Mouse (Mus musculus) heart, embryonic 14.5 days (tissue): ENCODE results near the gene Bbs5. TPM values are rescaled to one million over a fixed set of nuclear protein-coding genes. Genes with fewer than 3 reads are reported as not detected.
A peak's percentile ranks its signal among the peaks of the same experiment; 100 is the strongest.

Experiments used
- ATAC-seq: fragments of 200-750 bp; cut with Nextera tagmentation; 2 replicates; pipeline ENCODE4 v1.8.0; 2017; ENCODE audit warnings: low read depth, moderate TSS enrichment; ENCODE audit not compliant: insufficient number of reproducible peaks, insufficient read depth, low FRiP score
- H3K27ac ChIP-seq, 2 experiments: fragments of 200-500 bp in 1 of 2; fragments of 300-500 bp in 1 of 2; sonication (generic) in 1 of 2; replicated peaks in 1 of 2; 2 replicates each; pipeline ENCODE4 v1.5.1; 2012 to 2014; ENCODE audit warnings: low read depth in 2 of 2, low read length in 2 of 2, control low read depth in 1 of 2, mild to moderate bottlenecking in 1 of 2, mixed read lengths in 1 of 2; ENCODE audit not compliant: control insufficient read depth in 1 of 2, insufficient read depth in 1 of 2
- H3K27me3 ChIP-seq: fragments of 300-500 bp; sonication (generic); 2 replicates; pipeline ENCODE4 v1.6.1; 2014; ENCODE audit warnings: mild to moderate bottlenecking, low read length, control low read depth; ENCODE audit not compliant: control insufficient read depth, insufficient read depth
- H3K36me3 ChIP-seq: fragments of 300-500 bp; sonication (generic); 2 replicates; pipeline ENCODE4 v1.6.1; 2014; ENCODE audit warnings: mild to moderate bottlenecking, control low read depth, low read length, mixed read lengths; ENCODE audit not compliant: control insufficient read depth, insufficient read depth
- H3K4me1 ChIP-seq, 2 experiments: fragments of 200-500 bp in 1 of 2; fragments of 300-500 bp in 1 of 2; sonication (generic) in 1 of 2; 2 replicates each; pipeline ENCODE4 v1.6.1; 2012 to 2014; ENCODE audit warnings: low read length in 2 of 2, control low read depth in 1 of 2, mixed read lengths in 1 of 2; ENCODE audit not compliant: control insufficient read depth in 2 of 2, insufficient read depth in 2 of 2
- H3K4me2 ChIP-seq: fragments of 300-500 bp; sonication (generic); 2 replicates; pipeline ENCODE4 v1.6.1; 2014; ENCODE audit warnings: mild to moderate bottlenecking, low read length
- H3K4me3 ChIP-seq, 2 experiments: fragments of 200-500 bp in 1 of 2; fragments of 300-500 bp in 1 of 2; sonication (generic) in 1 of 2; 2 replicates each; pipeline ENCODE4 v1.5.1; 2012 to 2014; ENCODE audit warnings: low read length in 2 of 2, mild to moderate bottlenecking in 2 of 2, control low read depth in 1 of 2, low read depth in 1 of 2, moderate library complexity in 1 of 2; ENCODE audit not compliant: control insufficient read depth in 1 of 2, insufficient read depth in 1 of 2
- H3K9ac ChIP-seq: fragments of 300-500 bp; sonication (generic); 2 replicates; pipeline ENCODE4 v1.6.1; 2014; ENCODE audit warnings: mild to moderate bottlenecking, low read length
- H3K9me3 ChIP-seq: fragments of 300-500 bp; sonication (generic); 2 replicates; pipeline ENCODE4 v1.6.1; 2016; ENCODE audit warnings: low read length, control low read depth; ENCODE audit not compliant: control insufficient read depth
- WGBS: fragments of 180-500 bp; shearing (Covaris S2); extraction: QIAGEN DNeasy Blood & Tissue Kit; methylation state at CpG from one replicate; pipeline ENCODE4 v1.1.7; 2014; 5-methylcytosine and 5-hydroxymethylcytosine counted together
- polyA plus RNA-seq: library from polyadenylated mRNA; unstranded; fragments of >200 nt; fragmentation: Nextera tagmentation; extraction: Ambion mirVana; gene quantifications from 2 replicates; pipeline ENCODE4 v1.2.1, GENCODE M21; 2014

Bbs5 gene
- polyA plus RNA-seq, 1 experiment from 2014 or later = 10.7 TPM

DNA sequence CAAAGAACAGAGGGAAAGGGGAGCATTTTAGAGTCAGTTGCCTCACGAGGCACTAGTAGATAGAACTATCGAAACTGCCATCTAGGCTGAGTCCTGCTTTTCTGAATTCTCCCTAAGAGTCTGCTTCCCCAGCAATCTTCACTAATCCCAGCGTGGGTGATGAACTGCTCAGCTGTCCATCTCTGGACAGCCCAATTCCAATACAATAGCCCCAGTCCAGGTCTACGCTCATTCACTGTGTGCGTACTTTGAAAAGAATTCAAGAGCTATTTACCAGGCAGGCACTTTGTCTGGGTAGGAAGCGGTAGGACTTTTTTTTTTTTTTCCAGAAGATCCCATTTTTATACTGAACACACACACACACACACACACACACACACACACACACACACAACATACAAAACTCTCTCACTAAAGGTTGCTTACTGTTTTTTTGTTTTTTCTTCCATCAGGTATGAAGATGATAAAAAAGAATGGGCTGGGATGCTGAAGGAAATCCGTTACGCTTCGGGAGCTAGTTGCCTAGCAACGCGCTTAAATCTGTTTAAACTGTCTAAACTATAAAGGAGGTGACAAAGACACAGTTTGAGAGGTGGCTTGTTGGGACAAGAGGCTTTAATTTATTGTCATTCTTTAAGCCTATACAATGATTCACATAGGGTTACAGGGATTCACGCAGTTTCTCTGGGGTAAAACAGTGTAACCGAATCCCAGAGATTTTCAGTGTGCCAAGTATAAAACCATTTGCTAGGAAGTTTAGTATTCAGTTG is 36.2 kb downstream of the Bbs5 start:
- Histone ChIP-seq H3K36me3 (peaks cover 74% of the 10 kb centered on the region), H3K9me3 (no peaks in the 10 kb centered on the region), H3K27me3 (no peaks in the 10 kb centered on the region), H3K4me3 (no peak overlapping the region), H3K4me2 (no peak overlapping the region), H3K4me1 (no peaks in the 10 kb centered on the region), H3K9ac (no peak overlapping the region), H3K27ac (no peak overlapping the region)
- no peak for ATAC-seq
- WGBS = 92% methylated on average over 13 of the region's 13 CpGs

DNA sequence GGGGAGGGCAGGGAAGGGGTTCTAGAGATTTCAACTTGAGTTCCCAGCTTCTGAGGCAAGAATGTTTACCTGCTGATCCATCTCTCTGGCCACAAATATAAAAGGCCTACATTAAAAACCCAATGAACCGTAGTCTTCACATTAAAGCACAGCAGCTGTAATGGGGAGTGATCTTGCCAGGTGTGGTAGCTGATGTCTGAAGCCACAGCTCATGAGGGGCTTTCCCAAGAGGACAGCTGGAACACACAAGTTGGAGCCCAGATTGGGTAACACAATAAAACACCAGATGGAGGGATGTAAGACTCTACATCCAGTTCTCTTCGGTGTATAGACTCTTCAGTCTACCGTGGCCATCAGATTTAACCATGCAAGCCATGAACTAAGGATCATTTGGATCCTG is 37.5 kb downstream of the Bbs5 start:
- Histone ChIP-seq H3K36me3 (peaks cover 78% of the 10 kb centered on the region), H3K4me2 (no peak overlapping the region)

DNA sequence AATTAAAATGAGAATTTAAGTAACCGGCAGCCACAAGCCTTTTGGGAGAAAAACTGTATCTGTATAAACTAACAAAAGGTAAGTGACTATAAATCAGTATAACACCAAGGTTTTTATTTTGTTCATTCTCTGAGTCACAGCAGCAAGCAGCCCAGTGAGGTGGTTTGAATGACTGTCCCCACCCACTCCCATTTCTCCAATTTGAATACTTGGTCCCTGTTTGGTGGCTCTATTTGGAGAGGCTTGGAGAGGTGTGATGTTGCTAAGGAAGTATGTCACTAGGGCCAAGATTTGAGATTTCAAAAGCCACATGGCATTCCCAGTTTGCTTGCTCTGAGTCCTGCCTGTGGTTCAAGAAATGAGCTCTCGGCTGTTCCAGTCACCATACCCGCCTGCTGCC is 43.2 kb downstream of the Bbs5 start:
- no peak for ATAC-seq
- Histone ChIP-seq H3K36me3 (peaks cover 87% of the 10 kb centered on the region), H3K4me1 (no peaks in the 10 kb centered on the region), H3K27ac (no peak overlapping the region), H3K4me2 (no peak overlapping the region), H3K4me3 (no peak overlapping the region), H3K27me3 (no peaks in the 10 kb centered on the region), H3K9ac (no peak overlapping the region), H3K9me3 (no peaks in the 10 kb centered on the region)
- 91% methylated on average over 3 of the region's 3 CpGs for WGBS

More for the DNA sequence above, 37.5 kb downstream of the Bbs5 start:
- H3K9ac ChIP-seq = no peak overlapping the region
- no peaks in the 10 kb centered on the region for H3K27me3 ChIP-seq
- H3K4me3 ChIP-seq = no peak overlapping the region
- WGBS = 93% methylated on average over 3 of the region's 3 CpGs
- no peak overlapping the region for H3K27ac ChIP-seq
- H3K9me3 ChIP-seq = no peaks in the 10 kb centered on the region
- ATAC-seq = no peak
- no peaks in the 10 kb centered on the region for H3K4me1 ChIP-seq

DNA sequence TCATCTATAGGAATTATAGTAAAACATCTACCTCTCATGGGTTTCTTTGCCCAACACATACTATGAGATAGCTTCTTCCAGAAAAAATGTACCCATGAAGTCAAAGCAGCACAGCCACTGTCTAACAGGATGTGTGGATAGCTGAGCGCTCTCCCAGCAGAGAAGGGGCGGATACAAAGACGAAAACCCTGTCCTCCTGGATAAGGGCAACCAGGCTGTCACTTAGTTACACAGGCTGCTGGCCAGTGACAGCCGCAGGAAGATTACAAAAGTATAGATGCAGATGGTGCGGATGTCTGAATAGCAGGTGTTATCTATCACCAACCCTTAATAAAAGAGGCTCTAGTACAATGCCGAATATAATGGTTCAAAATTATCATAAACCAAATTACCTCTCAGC is 43.9 kb downstream of the Bbs5 start:
- no peaks in the 10 kb centered on the region for H3K9me3 ChIP-seq
- ATAC-seq = no peak
- H3K9ac ChIP-seq = no peak overlapping the region
- H3K36me3 ChIP-seq = peaks cover 88% of the 10 kb centered on the region
- H3K4me1 ChIP-seq = no peaks in the 10 kb centered on the region
- H3K27me3 ChIP-seq = no peaks in the 10 kb centered on the region
- 89% methylated on average over 6 of the region's 6 CpGs for WGBS
- no peak overlapping the region for H3K27ac ChIP-seq
- no peak overlapping the region for H3K4me3 ChIP-seq
- H3K4me2 ChIP-seq = no peak overlapping the region

DNA sequence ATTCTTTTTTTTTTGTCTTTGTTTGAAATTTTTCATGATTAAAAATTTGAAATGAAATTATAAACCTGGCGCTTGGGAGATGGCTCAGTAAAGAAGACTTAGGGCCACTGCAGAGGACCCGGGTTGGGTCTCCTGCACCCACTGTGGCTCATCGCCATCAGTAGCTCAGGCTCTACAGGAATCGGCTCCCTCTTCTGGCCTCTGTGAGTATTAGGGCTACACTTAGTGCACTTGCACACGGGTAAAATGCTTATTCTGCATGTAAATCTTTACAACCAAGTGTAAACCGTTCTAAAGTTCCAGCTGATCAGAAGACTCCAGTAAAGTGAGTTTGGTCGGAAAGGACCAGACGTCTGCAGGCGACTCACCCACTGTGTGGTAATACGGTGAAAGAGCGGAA is 46.5 kb downstream of the Bbs5 start:
- 95% methylated on average over 11 of the region's 11 CpGs for WGBS

DNA sequence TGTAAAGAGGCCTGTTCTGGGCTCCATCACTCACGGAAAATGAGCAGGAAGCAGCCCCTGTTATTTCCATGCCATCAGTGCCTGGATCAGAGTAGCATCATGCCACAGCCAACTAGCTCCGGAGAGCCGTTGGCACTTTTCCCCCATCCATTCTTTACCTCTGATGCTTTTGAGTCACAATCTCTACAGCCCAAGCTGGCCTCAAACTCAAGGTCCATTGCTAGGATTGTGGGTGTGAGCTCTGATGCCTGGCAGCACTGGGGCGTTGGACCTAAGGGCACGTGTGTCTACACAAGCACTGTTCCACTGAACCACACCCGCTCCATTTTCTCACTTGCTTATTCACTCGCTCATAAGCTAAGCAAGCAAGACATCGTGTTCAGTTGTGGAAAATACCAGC is 53.5 kb downstream of the Bbs5 start:
- no peak for ATAC-seq
- H3K9ac ChIP-seq = no peak overlapping the region
- H3K4me1 ChIP-seq = no peaks in the 10 kb centered on the region
- no peak overlapping the region for H3K4me2 ChIP-seq
- H3K27me3 ChIP-seq = no peaks in the 10 kb centered on the region
- H3K36me3 ChIP-seq = peaks cover 79% of the 10 kb centered on the region
- 91% methylated on average over 8 of the region's 8 CpGs for WGBS
- no peak overlapping the region for H3K27ac ChIP-seq
- no peaks in the 10 kb centered on the region for H3K9me3 ChIP-seq
- H3K4me3 ChIP-seq = no peak overlapping the region

More for the DNA sequence above, 46.5 kb downstream of the Bbs5 start:
- no peak overlapping the region for H3K9ac ChIP-seq
- peaks cover 90% of the 10 kb centered on the region for H3K36me3 ChIP-seq
- no peak overlapping the region for H3K4me2 ChIP-seq
- H3K4me1 ChIP-seq = no peaks in the 10 kb centered on the region
- no peak for ATAC-seq
- no peaks in the 10 kb centered on the region for H3K9me3 ChIP-seq
- no peak overlapping the region for H3K4me3 ChIP-seq
- H3K27ac ChIP-seq = no peak overlapping the region
- H3K27me3 ChIP-seq = no peaks in the 10 kb centered on the region

DNA sequence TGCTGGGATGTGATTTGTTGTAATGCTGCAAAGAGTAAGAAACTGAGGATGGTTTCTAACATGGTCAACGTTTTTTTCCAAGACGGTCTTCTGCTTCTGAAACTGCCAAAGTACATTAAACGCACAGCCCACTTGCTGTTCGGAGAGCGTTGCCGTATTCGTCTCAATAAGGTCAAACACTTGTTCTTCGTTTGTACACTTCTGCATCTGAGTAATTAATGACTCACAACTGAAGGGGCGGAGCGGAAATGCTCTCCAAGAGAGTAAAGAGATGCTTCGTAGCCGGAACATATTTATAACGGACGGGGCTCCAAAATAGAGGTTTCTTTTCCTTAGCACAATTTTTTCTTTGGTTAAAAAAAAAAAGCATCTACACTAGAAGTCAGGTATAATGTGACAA is 65.2 kb downstream of the Bbs5 start:
- Histone ChIP-seq H3K36me3 (peaks cover 32% of the 10 kb centered on the region), H3K9ac (peak overlapping the region; percentile 82; the same call in 1 of the 2 replicates), H3K9me3 (no peaks in the 10 kb centered on the region), H3K4me2 (peak overlapping the region; percentile 66), H3K27me3 (no peaks in the 10 kb centered on the region), H3K4me3 (no peak overlapping the region), H3K4me1 (no peaks in the 10 kb centered on the region), H3K27ac (no peak overlapping the region)
- 91% methylated on average over 14 of the region's 14 CpGs for WGBS
- ATAC-seq = no peak
